Mouse (Mus musculus) liver, adult 2 months (tissue): Measurements from ENCODE around the gene Acvr2a. TPM values are rescaled to one million over a fixed set of nuclear protein-coding genes. Genes with fewer than 3 reads are reported as not detected.

Experiments used
- DNase-seq: peaks from one replicate; pipeline ENCODE4 v3.0.0-alpha.2; 2011; ENCODE audit warnings: low read depth, low spot score; ENCODE audit errors: extremely low read depth
- H3K27ac ChIP-seq: fragments of 200-500 bp; replicated peaks from 2 replicates; pipeline ENCODE4 v1.5.1; 2012; ENCODE audit warnings: low read depth, mild to moderate bottlenecking, control low read depth, inconsistent platforms, low read length; ENCODE audit not compliant: insufficient read depth
- H3K27me3 ChIP-seq: fragments of 200-500 bp; 2 replicates; pipeline ENCODE4 v1.6.1; 2012; ENCODE audit warnings: mild to moderate bottlenecking, moderate library complexity, low read length, inconsistent platforms; ENCODE audit not compliant: control insufficient read depth, insufficient read depth
- H3K36me3 ChIP-seq: fragments of 200-500 bp; 2 replicates; pipeline ENCODE4 v1.6.1; 2012; ENCODE audit warnings: low read length, inconsistent platforms; ENCODE audit not compliant: control insufficient read depth, insufficient read depth
- H3K4me1 ChIP-seq: fragments of 200-500 bp; 2 replicates; pipeline ENCODE4 v1.6.1; 2011; ENCODE audit warnings: low read length; ENCODE audit not compliant: control insufficient read depth, insufficient read depth
- H3K4me3 ChIP-seq: fragments of 200-500 bp; 2 replicates; pipeline ENCODE4 v1.5.1; 2011; ENCODE audit warnings: low read depth, mild to moderate bottlenecking, control low read depth, low read length, moderate library complexity; ENCODE audit not compliant: insufficient read depth
- H3K79me2 ChIP-seq: fragments of 200-500 bp; 2 replicates; pipeline ENCODE4 v1.6.1; 2012; ENCODE audit warnings: inconsistent platforms, mild to moderate bottlenecking, low read length, moderate library complexity; ENCODE audit not compliant: control insufficient read depth, insufficient read depth
- H3K9ac ChIP-seq: fragments of 200-500 bp; 2 replicates; pipeline ENCODE4 v1.6.1; 2012; ENCODE audit warnings: low read depth, mild to moderate bottlenecking, control low read depth, inconsistent platforms, low read length
- CTCF ChIP-seq: fragments of 200-500 bp; IDR thresholded peaks from 2 replicates; pipeline ENCODE4 v1.5.1; 2011; ENCODE audit warnings: low read depth, low read length, control low read depth
- POLR2A ChIP-seq: fragments of 200-500 bp; IDR thresholded peaks from 2 replicates; pipeline ENCODE4 v1.6.1; 2011; ENCODE audit warnings: low read length, control low read depth; ENCODE audit not compliant: insufficient read depth; ENCODE audit errors: extremely low read depth
- WGBS: fragments of 180-500 bp; shearing (Covaris S2); methylation state at CpG from one replicate; pipeline ENCODE4 v1.1.7; 2018; 5-methylcytosine and 5-hydroxymethylcytosine counted together
- polyA plus RNA-seq: library from polyadenylated mRNA; depleted of rRNA; stranded (reverse); fragments of >200 nt; gene quantifications from 2 replicates; pipeline ENCODE4 v1.2.3, GENCODE M21; 2012
- total RNA-seq: library from RNA; depleted of rRNA; stranded (reverse); fragments of >200 nt; gene quantifications from 2 replicates; pipeline ENCODE4 v1.2.3, GENCODE M21; 2014

Gene Acvr2a
- total and polyA plus RNA-seq, 2 experiments: 3.4 to 11.4 TPM

DNA sequence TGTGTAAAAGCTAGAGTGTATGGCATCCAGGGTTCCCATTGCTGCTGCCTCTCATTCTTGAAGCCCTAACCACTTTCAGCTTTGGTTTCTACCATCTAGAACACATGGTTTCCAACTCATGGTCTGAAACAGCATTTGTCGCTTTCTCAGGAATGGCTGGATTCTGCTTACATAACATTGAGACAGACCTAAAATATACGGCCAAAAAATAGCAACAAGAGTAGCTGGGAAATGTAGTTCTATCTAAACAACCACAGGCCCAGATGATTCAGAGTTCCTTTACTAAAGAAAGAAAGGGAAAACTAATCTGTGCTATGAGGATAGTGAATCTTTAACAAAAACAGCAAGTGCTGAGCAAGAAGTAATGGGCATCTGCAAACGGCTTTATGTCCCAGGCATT lies 38.6 kb upstream of the Acvr2a start:
- H3K4me1 ChIP-seq: no peaks in the 10 kb centered on the region
- H3K27me3 ChIP-seq: no peaks in the 10 kb centered on the region
- TF ChIP-seq CTCF: no peak
- no peak for TF ChIP-seq POLR2A
- H3K9ac ChIP-seq: no peak overlapping the region
- 87% methylated on average over 3 of the region's 3 CpGs for WGBS
- H3K4me3 ChIP-seq: no peak overlapping the region
- H3K36me3 ChIP-seq: no peaks in the 10 kb centered on the region
- H3K79me2 ChIP-seq: no peaks in the 10 kb centered on the region
- DNase-seq: no peak
- no peak overlapping the region for H3K27ac ChIP-seq

GRCm38 (mm10) chr2:48788901-48789300 lies 25.0 kb upstream of the Acvr2a start:
- no peak overlapping the region for H3K27ac ChIP-seq
- WGBS: 79% methylated on average over 3 of the region's 3 CpGs
- TF ChIP-seq CTCF: no peak
- TF ChIP-seq POLR2A: no peak

GRCm38 (mm10) chr2:48814223-48815038 lies 522 bp downstream of the Acvr2a start:
- H3K27me3 ChIP-seq: no peaks in the 10 kb centered on the region
- no peaks in the 10 kb centered on the region for H3K36me3 ChIP-seq
- no peak for TF ChIP-seq CTCF
- TF ChIP-seq POLR2A: no peak; the same call in 1 of the 2 replicates
- peaks cover 9% of the 10 kb centered on the region; the same call in 1 of the 2 replicates for H3K79me2 ChIP-seq
- peak overlapping the region; percentile 90 for H3K27ac ChIP-seq
- H3K4me1 ChIP-seq: peaks cover 14% of the 10 kb centered on the region
- peak overlapping the region; percentile 91 for H3K9ac ChIP-seq
- WGBS: under 1% methylated on average over 76 of the region's 76 CpGs
- peak; percentile 53 for DNase-seq
- peak overlapping the region; percentile 79 for H3K4me3 ChIP-seq

More at GRCm38 (mm10) chr2:48788901-48789300, 25.0 kb upstream of the Acvr2a start:
- H3K27me3 ChIP-seq: no peaks in the 10 kb centered on the region
- no peak overlapping the region for H3K4me3 ChIP-seq
- H3K9ac ChIP-seq: no peak overlapping the region
- no peaks in the 10 kb centered on the region for H3K36me3 ChIP-seq
- DNase-seq: no peak
- no peaks in the 10 kb centered on the region for H3K79me2 ChIP-seq
- no peaks in the 10 kb centered on the region for H3K4me1 ChIP-seq

DNA sequence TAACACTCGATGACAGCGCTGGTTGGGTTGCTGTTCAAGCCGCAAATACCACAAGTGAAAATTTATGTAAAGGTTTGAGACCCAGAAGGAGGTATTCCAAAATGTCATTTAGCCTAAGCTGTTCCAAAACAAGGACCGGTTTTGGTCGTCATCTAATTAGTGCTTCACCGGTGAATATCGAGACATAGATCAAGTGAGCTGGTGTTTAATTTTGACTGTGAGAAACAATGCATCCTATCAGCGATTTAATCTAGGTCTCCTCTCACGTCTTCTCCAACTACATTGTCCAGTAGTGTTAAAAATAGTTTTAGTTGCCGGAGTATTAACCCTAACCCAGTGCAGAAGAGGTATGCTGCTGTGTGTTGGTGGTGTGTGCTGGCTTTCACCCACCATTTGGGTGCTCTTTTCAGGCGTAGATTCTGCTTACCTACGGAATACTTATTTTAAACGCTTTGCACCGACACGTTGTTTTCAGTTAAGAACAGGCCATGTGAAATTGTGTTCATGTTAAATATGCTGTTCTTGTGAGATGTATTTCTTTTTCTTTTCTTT lies 1.2 kb downstream of the Acvr2a start:
- DNase-seq: peak; percentile 45
- Histone ChIP-seq H3K4me3 (peak overlapping the region; percentile 79), H3K27me3 (no peaks in the 10 kb centered on the region), H3K27ac (peak overlapping the region; percentile 90), H3K9ac (peak overlapping the region; percentile 91), H3K36me3 (no peaks in the 10 kb centered on the region), H3K79me2 (peaks cover 9% of the 10 kb centered on the region; the same call in 1 of the 2 replicates), H3K4me1 (peaks cover 18% of the 10 kb centered on the region)
- under 1% methylated on average over 15 of the region's 15 CpGs for WGBS
- TF ChIP-seq CTCF: no peak
- no peak for TF ChIP-seq POLR2A

- DNase-seq: peak; percentile 74
- TF ChIP-seq POLR2A (no peak), CTCF (no peak)
- H3K79me2 ChIP-seq: peaks cover 9% of the 10 kb centered on the region; the same call in 1 of the 2 replicates
- H3K4me1 ChIP-seq: peaks cover 21% of the 10 kb centered on the region
- 1% methylated on average over 9 of the region's 9 CpGs for WGBS
- H3K27me3 ChIP-seq: no peaks in the 10 kb centered on the region
- H3K9ac ChIP-seq: peak overlapping the region; percentile 62; the same call in 1 of the 2 replicates
- no peaks in the 10 kb centered on the region for H3K36me3 ChIP-seq
- H3K4me3 ChIP-seq: peak overlapping the region; percentile 46
- peak overlapping the region; percentile 41; the same call in 1 of the 2 replicates for H3K27ac ChIP-seq
These were observed 2.5 kb downstream of the Acvr2a start for GRCm38 (mm10) chr2:48816141-48817028.
